Mouse (Mus musculus): Measurements from ENCODE around the gene Dnase1l2. TPM values are rescaled to one million over a fixed set of nuclear protein-coding genes. Genes with fewer than 3 reads are reported as not detected.

Gene Dnase1l2
- total and polyA plus RNA-seq, 2 experiments from 2014 or later, result 0.44 to 4.5 TPM

GRCm38 (mm10) chr17:24413557-24414211 is 29.2 kb downstream of the Dnase1l2 start:
- peak; percentile 15; the same call in 1 of the 2 replicates for ATAC-seq (ENCODE audit: insufficient read depth, low read depth)
- TF ChIP-seq EP300 (IDR thresholded peaks at IDR 0.05; ENCODE audit: low read depth), result no peak
- TF ChIP-seq CTCF (IDR thresholded peaks at IDR 0.05; ENCODE audit: low read depth), result no peak
- Histone ChIP-seq H3K4me1 (ENCODE audit: control insufficient read depth, insufficient read depth) (peaks cover 20% of the 10 kb centered on the region), H3K9ac (replicated peaks; ENCODE audit: low read depth, low read length) (peak overlapping the region; percentile 60), H3K4me2 (ENCODE audit: low read depth, low read length) (peak overlapping the region; percentile 88), H3K27ac (ENCODE audit: low read depth) (peak overlapping the region; percentile 89), H3K36me3 (replicated peaks; ENCODE audit: control insufficient read depth, insufficient read depth, low read length) (peaks cover 49% of the 10 kb centered on the region), H3K9me3 (replicated peaks; ENCODE audit: control insufficient read depth, low read length) (no peaks in the 10 kb centered on the region), H3K27me3 (ENCODE audit: control insufficient read depth, insufficient read depth, low read length) (no peaks in the 10 kb centered on the region), H3K4me3 (ENCODE audit: low read depth, low read length) (peak overlapping the region; percentile 86)
- peak; percentile 15 for DNase-seq (ENCODE audit: low spot score)
- WGBS, result 22% methylated on average over 22 of the region's 22 CpGs

- Histone ChIP-seq H3K27me3 (ENCODE audit: control insufficient read depth, insufficient read depth, low read length) (no peaks in the 10 kb centered on the region), H3K4me2 (ENCODE audit: low read depth, low read length) (no peak overlapping the region), H3K36me3 (replicated peaks; ENCODE audit: control insufficient read depth, insufficient read depth, low read length) (peaks cover 56% of the 10 kb centered on the region), H3K4me3 (ENCODE audit: low read depth, low read length) (no peak overlapping the region), H3K9me3 (replicated peaks; ENCODE audit: control insufficient read depth, low read length) (no peaks in the 10 kb centered on the region), H3K27ac (ENCODE audit: low read depth) (no peak overlapping the region), H3K9ac (replicated peaks; ENCODE audit: low read depth, low read length) (no peak overlapping the region), H3K4me1 (ENCODE audit: control insufficient read depth, insufficient read depth) (no peaks in the 10 kb centered on the region)
- 82% methylated on average over 12 of the region's 12 CpGs for WGBS
- ATAC-seq (ENCODE audit: insufficient read depth, low read depth) (no peak), DNase-seq (ENCODE audit: low spot score) (no peak)
- TF ChIP-seq CTCF (IDR thresholded peaks at IDR 0.05; ENCODE audit: low read depth) (no peak), EP300 (IDR thresholded peaks at IDR 0.05; ENCODE audit: low read depth) (no peak)
These were observed 35.6 kb downstream of the Dnase1l2 start for GRCm38 (mm10) chr17:24407116-24407803.

GRCm38 (mm10) chr17:24402371-24402770 is 40.5 kb downstream of the Dnase1l2 start:
- Histone ChIP-seq H3K27ac (ENCODE audit: low read depth) (no peak overlapping the region), H3K4me1 (ENCODE audit: control insufficient read depth, insufficient read depth) (no peaks in the 10 kb centered on the region), H3K4me3 (ENCODE audit: low read depth, low read length) (no peak overlapping the region), H3K36me3 (replicated peaks; ENCODE audit: control insufficient read depth, insufficient read depth, low read length) (peaks cover 42% of the 10 kb centered on the region), H3K9ac (replicated peaks; ENCODE audit: low read depth, low read length) (no peak overlapping the region), H3K9me3 (replicated peaks; ENCODE audit: control insufficient read depth, low read length) (no peaks in the 10 kb centered on the region), H3K4me2 (ENCODE audit: low read depth, low read length) (no peak overlapping the region), H3K27me3 (ENCODE audit: control insufficient read depth, insufficient read depth, low read length) (no peaks in the 10 kb centered on the region)
- ATAC-seq (ENCODE audit: insufficient read depth, low read depth) (no peak), DNase-seq (ENCODE audit: low spot score) (no peak)
- TF ChIP-seq CTCF (IDR thresholded peaks at IDR 0.05; ENCODE audit: low read depth), result no peak
- no peak for TF ChIP-seq EP300 (IDR thresholded peaks at IDR 0.05; ENCODE audit: low read depth)
- WGBS, result 66% methylated on average over 3 of the region's 3 CpGs

GRCm38 (mm10) chr17:24394456-24394855 is 48.4 kb downstream of the Dnase1l2 start:
- Histone ChIP-seq H3K9me3 (replicated peaks; ENCODE audit: control insufficient read depth, low read length) (no peaks in the 10 kb centered on the region), H3K27ac (ENCODE audit: low read depth) (no peak overlapping the region), H3K4me2 (ENCODE audit: low read depth, low read length) (no peak overlapping the region), H3K4me3 (ENCODE audit: low read depth, low read length) (no peak overlapping the region), H3K9ac (replicated peaks; ENCODE audit: low read depth, low read length) (no peak overlapping the region), H3K36me3 (replicated peaks; ENCODE audit: control insufficient read depth, insufficient read depth, low read length) (peaks cover 18% of the 10 kb centered on the region; the same call in 1 of the 2 replicates), H3K4me1 (ENCODE audit: control insufficient read depth, insufficient read depth) (no peaks in the 10 kb centered on the region), H3K27me3 (ENCODE audit: control insufficient read depth, insufficient read depth, low read length) (no peaks in the 10 kb centered on the region)
- DNase-seq (ENCODE audit: low spot score) (no peak), ATAC-seq (ENCODE audit: insufficient read depth, low read depth) (no peak)
- WGBS, result 85% methylated on average over 7 of the region's 7 CpGs
- TF ChIP-seq CTCF (IDR thresholded peaks at IDR 0.05; ENCODE audit: low read depth) (no peak), EP300 (IDR thresholded peaks at IDR 0.05; ENCODE audit: low read depth) (no peak)

- Histone ChIP-seq H3K36me3 (replicated peaks; ENCODE audit: control insufficient read depth, insufficient read depth, low read length) (peaks cover 13% of the 10 kb centered on the region; the same call in 1 of the 2 replicates), H3K9ac (replicated peaks; ENCODE audit: low read depth, low read length) (no peak overlapping the region), H3K27me3 (ENCODE audit: control insufficient read depth, insufficient read depth, low read length) (no peaks in the 10 kb centered on the region), H3K9me3 (replicated peaks; ENCODE audit: control insufficient read depth, low read length) (no peaks in the 10 kb centered on the region), H3K27ac (ENCODE audit: low read depth) (no peak overlapping the region), H3K4me2 (ENCODE audit: low read depth, low read length) (no peak overlapping the region), H3K4me1 (ENCODE audit: control insufficient read depth, insufficient read depth) (no peaks in the 10 kb centered on the region), H3K4me3 (ENCODE audit: low read depth, low read length) (no peak overlapping the region)
- WGBS, result 57% methylated on average over 4 of the region's 4 CpGs
- ATAC-seq (ENCODE audit: insufficient read depth, low read depth) (no peak), DNase-seq (ENCODE audit: low spot score) (no peak)
- TF ChIP-seq CTCF (IDR thresholded peaks at IDR 0.05; ENCODE audit: low read depth) (no peak), EP300 (IDR thresholded peaks at IDR 0.05; ENCODE audit: low read depth) (no peak)
These were observed 49.4 kb downstream of the Dnase1l2 start for GRCm38 (mm10) chr17:24393527-24393926.
